Mouse (Mus musculus): ENCODE measurements around the gene Anapc5. TPM values are rescaled to one million over a fixed set of nuclear protein-coding genes. Genes with fewer than 3 reads are reported as not detected.
A peak's percentile ranks its signal among the peaks of the same experiment; 100 is the strongest.

Anapc5 gene
- 330 and 342 TPM in 2 replicates for polyA plus RNA-seq (2016; fragmentation: Nextera tagmentation; extraction: Ambion mirVana)

GRCm38 (mm10) chr5:122820777-122821523 lies at the start of gene Anapc5:
TSS of gene Anapc5 (minus strand) at chr5:122821339.
- Histone ChIP-seq H3K27ac (peak within 1 kb of the TSS; percentile 97), H3K9me3 (replicated peaks) (no peaks in the 10 kb centered on the region), H3K36me3 (peaks cover 35% of the 10 kb centered on the region), H3K4me3 (peak within 1 kb of the TSS; percentile 85), H3K9ac (peak within 1 kb of the TSS; percentile 91), H3K27me3 (replicated peaks) (no peaks in the 10 kb centered on the region), H3K4me1 (peaks cover 49% of the 10 kb centered on the region), H3K4me2 (peak within 1 kb of the TSS; percentile 82)
- ATAC-seq: peak; percentile 99
- under 1% methylated on average over 55 of the region's 55 CpGs for whole genome bisulfite sequencing (ENCODE audit: insufficient replicate concordance)

- Histone ChIP-seq H3K36me3 (peaks cover 66% of the 10 kb centered on the region), H3K4me1 (peaks cover 22% of the 10 kb centered on the region), H3K9me3 (replicated peaks) (no peaks in the 10 kb centered on the region), H3K4me3 (no peak overlapping the region), H3K27ac (no peak overlapping the region), H3K4me2 (no peak overlapping the region), H3K27me3 (replicated peaks) (no peaks in the 10 kb centered on the region), H3K9ac (no peak overlapping the region)
- no peak for ATAC-seq
- WGBS (ENCODE audit: insufficient replicate concordance): 56% methylated on average over 2 of the region's 2 CpGs
Observed at GRCm38 (mm10) chr5:122863053-122863452, 41.9 kb upstream of the Anapc5 start.

GRCm38 (mm10) chr5:122855858-122856257 lies 34.7 kb upstream of the Anapc5 start:
- Histone ChIP-seq H3K27me3 (replicated peaks) (no peaks in the 10 kb centered on the region), H3K4me2 (no peak overlapping the region), H3K4me1 (peaks cover 33% of the 10 kb centered on the region), H3K27ac (no peak overlapping the region), H3K9me3 (replicated peaks) (no peaks in the 10 kb centered on the region), H3K9ac (no peak overlapping the region), H3K36me3 (peaks cover 6% of the 10 kb centered on the region; the same call in 1 of the 2 replicates), H3K4me3 (no peak overlapping the region)
- no peak for ATAC-seq
- WGBS (ENCODE audit: insufficient replicate concordance): 58% methylated on average over 3 of the region's 3 CpGs

DNA sequence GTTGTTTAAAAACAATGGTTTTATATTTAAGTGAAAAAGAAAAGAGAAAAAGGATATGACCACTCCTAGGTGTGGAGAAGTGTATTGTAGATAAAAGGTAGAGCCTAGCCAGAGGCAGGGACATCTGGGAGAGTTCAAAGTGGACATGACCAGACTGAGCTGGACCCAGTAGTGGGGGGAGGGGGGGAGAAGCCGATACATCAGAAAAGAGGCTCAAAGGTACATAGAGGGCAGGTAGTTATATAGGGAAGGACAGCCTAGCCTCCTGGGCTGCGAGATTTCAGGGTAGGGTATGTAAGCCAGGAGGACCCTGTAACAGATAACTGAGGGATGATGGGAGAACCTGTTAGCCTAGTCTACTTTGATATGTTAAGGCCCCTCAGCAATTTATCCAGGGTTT lies 31.5 kb upstream of the Anapc5 start:
- Histone ChIP-seq H3K9ac (no peak overlapping the region), H3K27me3 (replicated peaks) (no peaks in the 10 kb centered on the region), H3K27ac (no peak overlapping the region), H3K36me3 (peaks cover 6% of the 10 kb centered on the region; the same call in 1 of the 2 replicates), H3K9me3 (replicated peaks) (no peaks in the 10 kb centered on the region), H3K4me3 (no peak overlapping the region), H3K4me1 (peaks cover 33% of the 10 kb centered on the region), H3K4me2 (no peak overlapping the region)
- WGBS (ENCODE audit: insufficient replicate concordance): 58% methylated on average over 2 of the region's 2 CpGs
- no peak for ATAC-seq

DNA sequence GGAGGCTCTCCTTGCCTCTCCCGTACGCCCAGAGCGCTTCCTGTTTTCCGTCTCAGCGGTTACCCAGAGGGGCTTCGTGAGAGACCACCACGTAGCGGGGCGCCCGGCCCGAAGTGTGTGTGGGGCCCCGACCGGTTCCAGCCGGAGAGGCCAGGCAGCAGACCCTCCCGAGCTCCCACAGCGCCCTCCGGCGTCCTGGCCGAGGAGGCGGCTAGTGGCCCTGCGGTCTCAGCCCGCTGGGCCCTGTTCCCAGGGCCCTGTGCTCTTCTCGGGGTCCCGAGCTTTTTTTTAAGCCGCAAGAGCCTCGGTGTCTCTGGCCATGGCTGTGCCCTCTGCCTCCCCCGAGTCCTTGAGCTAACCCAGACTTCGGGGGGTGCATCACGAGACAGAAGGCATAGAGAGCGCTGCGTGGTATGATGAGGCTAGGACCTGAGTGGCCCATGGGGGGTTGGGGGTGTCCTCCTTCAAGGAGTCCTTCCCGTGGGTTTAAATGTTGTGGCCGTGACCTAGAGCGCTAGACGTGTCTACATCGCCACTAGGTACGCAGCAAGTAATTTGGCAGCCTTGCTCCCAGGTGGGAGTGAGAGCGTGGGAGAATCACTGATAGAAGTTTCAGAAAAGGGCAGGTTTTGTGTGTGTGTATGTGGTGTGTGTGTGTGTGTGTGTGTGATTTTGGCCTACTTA lies 29.3 kb upstream of the Anapc5 start:
- Histone ChIP-seq H3K27me3 (replicated peaks) (no peaks in the 10 kb centered on the region), H3K27ac (peak overlapping the region; percentile 92), H3K4me3 (peak overlapping the region; percentile 96), H3K36me3 (no peaks in the 10 kb centered on the region), H3K9me3 (replicated peaks) (no peaks in the 10 kb centered on the region), H3K9ac (peak overlapping the region; percentile 97), H3K4me1 (peaks cover 33% of the 10 kb centered on the region), H3K4me2 (peak overlapping the region; percentile 93)
- peak; percentile 76 for ATAC-seq
- under 1% methylated on average over 38 of the region's 38 CpGs for WGBS (ENCODE audit: insufficient replicate concordance)

DNA sequence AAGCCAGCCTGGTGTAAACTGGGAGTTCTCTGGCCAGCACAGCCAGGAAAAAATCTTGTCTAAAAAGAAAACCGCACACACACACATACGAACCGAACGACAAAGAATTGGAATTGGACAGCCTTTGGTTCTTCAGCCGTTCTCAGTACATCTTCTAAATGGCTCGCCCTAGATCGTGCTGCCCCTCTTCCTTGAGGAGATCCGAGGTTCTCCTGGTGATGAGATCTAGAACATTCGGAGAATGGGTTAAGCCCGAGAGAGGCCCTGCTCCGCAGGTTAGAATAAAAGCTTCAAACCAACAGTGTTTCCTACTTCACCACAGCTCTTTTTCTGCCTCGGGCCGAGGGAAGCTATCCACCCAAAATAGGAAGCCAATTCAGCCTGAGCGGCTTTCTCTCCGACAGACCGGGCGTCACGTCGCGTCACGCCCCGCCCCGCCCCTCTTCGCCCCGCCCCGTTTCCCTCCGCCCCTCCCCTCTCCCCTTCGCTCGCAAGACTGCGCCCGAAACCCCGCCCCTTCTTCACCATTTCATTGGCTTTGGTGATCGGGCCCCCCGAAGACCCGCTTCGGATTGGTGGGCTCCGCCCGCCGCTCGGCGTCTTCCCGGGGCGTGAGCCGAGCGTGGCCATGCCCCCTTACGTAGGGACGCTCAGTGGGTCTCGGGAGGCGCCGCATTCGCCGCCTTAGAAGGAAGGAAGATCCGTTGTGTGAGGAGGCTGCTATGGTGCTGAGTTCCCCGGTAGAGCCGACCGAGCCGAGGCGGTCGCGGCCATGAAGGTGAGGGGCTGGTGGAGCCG lies 28.6 kb upstream of the Anapc5 start, which contains the start of gene Rnf34:
Gene Rnf34 (plus strand): TSS at position 528 of the 798 bp plus-strand sequence.
- peak within 1 kb of the TSS; percentile 97 for H3K9ac ChIP-seq
- H3K4me2 ChIP-seq: peak within 1 kb of the TSS; percentile 93
- H3K4me3 ChIP-seq: peak within 1 kb of the TSS; percentile 96
- H3K27ac ChIP-seq: peak within 1 kb of the TSS; percentile 92
- H3K4me1 ChIP-seq: peaks cover 33% of the 10 kb centered on the region
- no peaks in the 10 kb centered on the region for H3K27me3 ChIP-seq (replicated peaks)
- 2% methylated on average over 61 of the region's 61 CpGs for WGBS (ENCODE audit: insufficient replicate concordance)
- H3K36me3 ChIP-seq: no peaks in the 10 kb centered on the region
- ATAC-seq: peak; percentile 99
- H3K9me3 ChIP-seq (replicated peaks): no peaks in the 10 kb centered on the region

GRCm38 (mm10) chr5:122843799-122844198 lies 22.7 kb upstream of the Anapc5 start:
- Histone ChIP-seq H3K36me3 (no peaks in the 10 kb centered on the region), H3K27ac (no peak overlapping the region), H3K4me2 (no peak overlapping the region), H3K27me3 (replicated peaks) (no peaks in the 10 kb centered on the region), H3K4me3 (no peak overlapping the region), H3K9ac (no peak overlapping the region), H3K4me1 (peaks cover 3% of the 10 kb centered on the region), H3K9me3 (replicated peaks) (no peaks in the 10 kb centered on the region)
- no peak for ATAC-seq
- WGBS (ENCODE audit: insufficient replicate concordance): 48% methylated on average over 5 of the region's 5 CpGs

DNA sequence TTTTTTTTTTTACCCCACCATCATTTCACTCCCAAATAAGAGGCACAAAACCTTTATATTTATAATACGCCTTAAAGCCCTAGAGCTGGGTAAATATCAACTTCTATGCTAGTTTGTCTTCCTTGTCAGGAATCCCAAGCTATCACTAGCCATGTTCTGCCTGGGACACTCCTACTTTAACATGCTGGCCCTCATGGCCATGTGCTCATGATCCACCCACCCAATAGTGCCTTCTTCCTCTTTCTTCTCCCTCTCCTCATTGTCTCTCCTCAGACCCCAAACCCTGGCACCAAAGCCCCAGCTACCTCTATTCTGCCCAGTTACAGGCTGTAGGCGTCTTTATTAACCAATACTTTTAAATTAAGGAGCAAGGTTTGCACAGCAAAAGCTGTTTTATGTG lies 20.0 kb upstream of the Anapc5 start:
- H3K27me3 ChIP-seq (replicated peaks): no peaks in the 10 kb centered on the region
- H3K4me2 ChIP-seq: no peak overlapping the region
- no peak overlapping the region for H3K27ac ChIP-seq
- 69% methylated on average over 2 of the region's 2 CpGs for WGBS (ENCODE audit: insufficient replicate concordance)
- H3K4me3 ChIP-seq: no peak overlapping the region
- H3K4me1 ChIP-seq: no peaks in the 10 kb centered on the region
- no peaks in the 10 kb centered on the region for H3K36me3 ChIP-seq
- no peak overlapping the region for H3K9ac ChIP-seq
- no peaks in the 10 kb centered on the region for H3K9me3 ChIP-seq (replicated peaks)
- ATAC-seq: no peak

DNA sequence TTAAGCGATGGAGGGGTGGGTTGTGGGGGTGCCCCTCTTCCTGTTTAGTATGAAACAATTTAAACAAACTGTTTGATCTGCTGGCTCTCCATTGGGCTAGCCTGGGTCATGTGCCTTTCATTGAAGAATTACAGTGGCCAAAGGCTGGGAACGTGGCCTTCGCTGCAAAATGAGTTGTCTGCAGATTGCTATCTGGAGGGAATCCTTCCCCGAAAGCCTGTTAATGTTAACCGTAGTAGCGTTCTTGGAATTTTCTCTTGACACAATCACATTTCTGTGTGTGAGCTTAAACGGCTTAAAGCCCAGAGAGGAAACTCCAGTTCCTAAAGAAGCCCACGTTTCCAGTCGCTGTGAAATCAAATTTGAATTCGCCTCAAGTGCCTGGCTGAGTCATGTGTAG lies 11.9 kb upstream of the Anapc5 start:
- Histone ChIP-seq H3K4me2 (no peak overlapping the region), H3K27me3 (replicated peaks) (no peaks in the 10 kb centered on the region), H3K4me1 (no peaks in the 10 kb centered on the region), H3K9me3 (replicated peaks) (no peaks in the 10 kb centered on the region), H3K9ac (no peak overlapping the region), H3K27ac (no peak overlapping the region), H3K36me3 (no peaks in the 10 kb centered on the region), H3K4me3 (no peak overlapping the region)
- 73% methylated on average over 10 of the region's 10 CpGs for WGBS (ENCODE audit: insufficient replicate concordance)
- no peak for ATAC-seq

DNA sequence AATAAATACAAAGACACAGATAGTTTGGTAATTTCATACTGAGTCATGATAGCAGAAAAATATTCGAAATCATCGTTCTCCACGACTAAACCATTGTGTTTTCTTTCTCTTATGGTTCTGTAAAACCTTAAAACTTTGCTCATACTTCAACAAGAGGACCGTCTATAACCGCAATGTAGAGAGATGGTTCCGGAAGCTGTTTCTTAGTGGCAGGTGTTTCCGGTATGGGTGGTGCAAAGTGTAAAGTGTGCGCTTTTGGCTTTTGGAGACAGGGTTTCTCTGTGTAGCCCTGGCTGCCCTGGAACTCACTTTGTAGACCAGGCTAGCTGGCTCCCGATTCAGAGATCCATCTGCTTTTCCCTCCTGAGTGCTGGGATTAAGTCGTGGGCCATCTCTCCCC lies 11.4 kb upstream of the Anapc5 start:
- Histone ChIP-seq H3K4me1 (no peaks in the 10 kb centered on the region), H3K27me3 (replicated peaks) (no peaks in the 10 kb centered on the region), H3K9ac (no peak overlapping the region), H3K27ac (no peak overlapping the region), H3K9me3 (replicated peaks) (no peaks in the 10 kb centered on the region), H3K36me3 (no peaks in the 10 kb centered on the region), H3K4me2 (no peak overlapping the region), H3K4me3 (no peak overlapping the region)
- WGBS (ENCODE audit: insufficient replicate concordance): 77% methylated on average over 10 of the region's 10 CpGs
- no peak for ATAC-seq

GRCm38 (mm10) chr5:122825099-122825498 lies 4.0 kb upstream of the Anapc5 start:
- 78% methylated on average over 8 of the region's 8 CpGs for WGBS (ENCODE audit: insufficient replicate concordance)
- no peaks in the 10 kb centered on the region for H3K27me3 ChIP-seq (replicated peaks)

More at GRCm38 (mm10) chr5:122825099-122825498, 4.0 kb upstream of the Anapc5 start:
- no peak overlapping the region for H3K9ac ChIP-seq
- H3K36me3 ChIP-seq: no peaks in the 10 kb centered on the region
- H3K9me3 ChIP-seq (replicated peaks): no peaks in the 10 kb centered on the region
- no peak for ATAC-seq
- no peak overlapping the region for H3K4me3 ChIP-seq
- no peak overlapping the region for H3K27ac ChIP-seq
- peaks cover 28% of the 10 kb centered on the region for H3K4me1 ChIP-seq
- H3K4me2 ChIP-seq: no peak overlapping the region
